In genomic region chr14:30671095-30671985, GRCm38 (mm10) we compare ENCODE assay signal across 8 mouse cellular contexts. TPM values are rescaled to one million over a fixed set of nuclear protein-coding genes. Genes with fewer than 3 reads are reported as not detected.
A peak's percentile ranks its signal among the peaks of the same experiment; 100 is the strongest.
DNase-seq lines count a peak whose midpoint lies in the region; ATAC-seq lines count a peak whose summit lies in the region.

No protein-coding gene starts in this region.

- H3K4me3 ChIP-seq in kidney, embryonic 15.5 days (replicated peaks) = no peak overlapping the region
- H3K4me3 ChIP-seq in liver, embryonic 12.5 days = no peak overlapping the region
- H3K4me3 ChIP-seq in kidney, embryonic 16.5 days (ENCODE audit: low read length) = no peak overlapping the region

- no peaks in the 10 kb centered on the region for H3K27me3 ChIP-seq in kidney, embryonic 15.5 days
- H3K27me3 ChIP-seq in liver, embryonic 12.5 days (replicated peaks) = no peaks in the 10 kb centered on the region
- H3K27me3 ChIP-seq in kidney, embryonic 16.5 days (ENCODE audit: insufficient read depth, low read length) = no peaks in the 10 kb centered on the region

- no peaks in the 10 kb centered on the region for H3K4me1 ChIP-seq in kidney, embryonic 15.5 days
- peaks cover 16% of the 10 kb centered on the region for H3K4me1 ChIP-seq in liver, embryonic 12.5 days
- no peaks in the 10 kb centered on the region for H3K4me1 ChIP-seq in kidney, embryonic 16.5 days (ENCODE audit: insufficient read depth, low read length)

- peaks cover 85% of the 10 kb centered on the region for H3K36me3 ChIP-seq in kidney, embryonic 15.5 days
- H3K36me3 ChIP-seq in liver, embryonic 12.5 days = peaks cover 63% of the 10 kb centered on the region
- H3K36me3 ChIP-seq in kidney, embryonic 16.5 days (ENCODE audit: insufficient read depth, low read length) = peaks cover 45% of the 10 kb centered on the region

- 74% methylated on average over 15 of the region's 15 CpGs for WGBS in kidney, embryonic 15.5 days
- WGBS in liver, embryonic 12.5 days (ENCODE audit: insufficient replicate concordance) = 65% methylated on average over 15 of the region's 15 CpGs
- WGBS in kidney, embryonic 16.5 days = 70% methylated on average over 15 of the region's 15 CpGs

- H3K9ac ChIP-seq in kidney, embryonic 15.5 days = no peak overlapping the region
- no peak overlapping the region for H3K9ac ChIP-seq in liver, embryonic 12.5 days
- H3K9ac ChIP-seq in kidney, embryonic 16.5 days (replicated peaks; ENCODE audit: low read length) = no peak overlapping the region

- no peak overlapping the region for H3K4me2 ChIP-seq in kidney, embryonic 15.5 days
- H3K4me2 ChIP-seq in liver, embryonic 12.5 days = no peak overlapping the region
- H3K4me2 ChIP-seq in kidney, embryonic 16.5 days (replicated peaks; ENCODE audit: low read depth, low read length) = no peak overlapping the region

- no peaks in the 10 kb centered on the region for H3K9me3 ChIP-seq in kidney, embryonic 15.5 days (replicated peaks)
- H3K9me3 ChIP-seq in liver, embryonic 12.5 days (replicated peaks) = no peaks in the 10 kb centered on the region
- no peaks in the 10 kb centered on the region for H3K9me3 ChIP-seq in kidney, embryonic 16.5 days (ENCODE audit: low read length)

- no peak for ATAC-seq in kidney, embryonic 15.5 days (replicated peaks; ENCODE audit: low FRiP score)
- no peak for ATAC-seq in liver, embryonic 12.5 days
- ATAC-seq in kidney, embryonic 16.5 days (ENCODE audit: low FRiP score, low TSS enrichment) = no peak
- no peak for ATAC-seq in activated CD4-positive, CD25-positive, alpha-beta regulatory T cell, adult 4 months

- H3K27ac ChIP-seq in kidney, embryonic 15.5 days = 0 out of 2 replicates have a peak overlapping the region, but pooled peaks have one; percentile 3
- H3K27ac ChIP-seq in liver, embryonic 12.5 days = peak overlapping the region; percentile 28; the same call in 1 of the 2 replicates
- H3K27ac ChIP-seq in kidney, embryonic 16.5 days (ENCODE audit: low read length) = no peak overlapping the region

- DNase-seq in kidney, adult 11 months = no peak
- DNase-seq in 416B (ENCODE audit: low read depth) = peak; percentile 8
- peak; percentile 52 for DNase-seq in adrenal gland, postnatal 10 days
- no peak for DNase-seq in thymus, postnatal 25 days

RNA-seq across cellular contexts. Expression of gene Rft1, which starts 17.2 kb away (rescaled TPM):
- polyA plus RNA-seq in kidney, embryonic 15.5 days (2015; fragmentation: Nextera tagmentation; extraction: Ambion mirVana) = 18.8 and 20.2 TPM in 2 replicates
- 10 to 100 TPM; 21.2 to 24.2 TPM for total RNA-seq in adrenal gland, postnatal 10 days (2021)
- 5.9 and 6.5 TPM in 2 replicates for polyA plus RNA-seq in liver, embryonic 12.5 days (2016; fragmentation: Nextera tagmentation; extraction: Ambion mirVana)
- 19.6 and 20.3 TPM in 2 replicates for polyA plus RNA-seq in kidney, embryonic 16.5 days (2015; fragmentation: Nextera tagmentation; extraction: Ambion mirVana)
- 10 to 100 TPM; 12.9 to 13.1 TPM for polyA plus RNA-seq in activated CD4-positive, CD25-positive, alpha-beta regulatory T cell, adult 4 months (2017; shearing (Covaris generic))

RNA-seq across cellular contexts. Expression of gene Sfmbt1, which starts 43.3 kb away (rescaled TPM):
- 14.7 and 15.0 TPM in 2 replicates for polyA plus RNA-seq in kidney, embryonic 15.5 days (2015; fragmentation: Nextera tagmentation; extraction: Ambion mirVana)
- total RNA-seq in adrenal gland, postnatal 10 days (2021) = 10 to 100 TPM; 24.9 to 25.5 TPM
- 17.1 and 18.7 TPM in 2 replicates for polyA plus RNA-seq in liver, embryonic 12.5 days (2016; fragmentation: Nextera tagmentation; extraction: Ambion mirVana)
- polyA plus RNA-seq in kidney, embryonic 16.5 days (2015; fragmentation: Nextera tagmentation; extraction: Ambion mirVana) = 13.6 and 14.5 TPM in 2 replicates
- polyA plus RNA-seq in activated CD4-positive, CD25-positive, alpha-beta regulatory T cell, adult 4 months (2017; shearing (Covaris generic)) = 1 to 10 TPM; 6.8 to 8.3 TPM

RNA-seq across cellular contexts. Expression of gene Prkcd, which starts 45.3 kb away (rescaled TPM):
- 47.5 and 50.6 TPM in 2 replicates for polyA plus RNA-seq in kidney, embryonic 15.5 days (2015; fragmentation: Nextera tagmentation; extraction: Ambion mirVana)
- total RNA-seq in adrenal gland, postnatal 10 days (2021) = 100 to 1,000 TPM in 1 of 2 experiments, 10 to 100 TPM in 1; 80.9 to 129 TPM
- polyA plus RNA-seq in liver, embryonic 12.5 days (2016; fragmentation: Nextera tagmentation; extraction: Ambion mirVana) = 22.9 and 23.1 TPM in 2 replicates
- 48.9 and 52.4 TPM in 2 replicates for polyA plus RNA-seq in kidney, embryonic 16.5 days (2015; fragmentation: Nextera tagmentation; extraction: Ambion mirVana)
- polyA plus RNA-seq in activated CD4-positive, CD25-positive, alpha-beta regulatory T cell, adult 4 months (2017; shearing (Covaris generic)) = 10 to 100 TPM; 29.4 to 30.1 TPM

Comparison
In these comparisons a context has a peak if more than half of its experiments do, and no peak if none do; other contexts are left out.
1. DNase-seq: peak in 416B (single experiment) and adrenal gland, postnatal 10 days (single experiment); none in kidney, adult 11 months (single experiment) and thymus, postnatal 25 days (single experiment).